8 mouse cellular contexts compared by ENCODE assay signal in the genomic region with DNA sequence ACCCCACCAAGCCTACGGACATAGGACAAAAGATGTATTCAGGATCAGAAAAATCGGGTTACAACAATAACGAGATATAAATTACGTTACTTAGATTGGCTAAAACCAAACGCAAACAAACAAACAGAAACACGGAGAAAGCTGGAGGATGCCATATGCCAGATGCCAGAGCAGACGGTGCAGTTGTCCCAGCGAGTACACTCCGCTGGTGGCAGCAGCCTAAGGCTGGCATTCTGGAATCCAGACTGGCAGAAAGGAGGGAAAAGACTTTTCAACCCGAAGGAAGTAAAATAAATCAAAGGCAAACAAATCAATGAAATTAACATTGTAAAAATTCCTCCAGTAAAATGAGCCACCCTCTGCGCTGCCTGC. TPM values are rescaled to one million over a fixed set of nuclear protein-coding genes. Genes with fewer than 3 reads are reported as not detected.
DNase-seq lines count a peak whose midpoint lies in the region; ATAC-seq and TF ChIP-seq lines count a peak whose summit lies in the region.

No protein-coding gene starts in this region.

- 12% methylated on average over 11 of the region's 11 CpGs for WGBS in kidney, embryonic 15.5 days
- 16% methylated on average over 11 of the region's 11 CpGs for WGBS in embryonic facial prominence, embryonic 11.5 days
- 17% methylated on average over 11 of the region's 11 CpGs for WGBS in hindbrain, embryonic 13.5 days
- WGBS in midbrain, embryonic 12.5 days, result 19% methylated on average over 11 of the region's 11 CpGs
- WGBS in thymus, adult 2 months, result 74% methylated on average over 11 of the region's 11 CpGs

- no peaks in the 10 kb centered on the region for H3K9me3 ChIP-seq in kidney, embryonic 15.5 days (replicated peaks)
- H3K9me3 ChIP-seq in embryonic facial prominence, embryonic 11.5 days (replicated peaks; ENCODE audit: control insufficient read depth, low read length), result no peaks in the 10 kb centered on the region
- no peaks in the 10 kb centered on the region for H3K9me3 ChIP-seq in hindbrain, embryonic 13.5 days
- no peaks in the 10 kb centered on the region for H3K9me3 ChIP-seq in midbrain, embryonic 12.5 days

- H3K4me1 ChIP-seq in kidney, embryonic 15.5 days, result peaks cover 24% of the 10 kb centered on the region
- H3K4me1 ChIP-seq in embryonic facial prominence, embryonic 11.5 days (ENCODE audit: control insufficient read depth, insufficient read depth, low read length), result no peaks in the 10 kb centered on the region
- peaks cover 24% of the 10 kb centered on the region for H3K4me1 ChIP-seq in hindbrain, embryonic 13.5 days (replicated peaks)
- H3K4me1 ChIP-seq in midbrain, embryonic 12.5 days, result peaks cover 14% of the 10 kb centered on the region; the same call in 1 of the 2 replicates
- no peaks in the 10 kb centered on the region for H3K4me1 ChIP-seq in thymus, adult 2 months (replicated peaks; ENCODE audit: control insufficient read depth, insufficient read depth, low read length)

- ATAC-seq in kidney, embryonic 15.5 days (replicated peaks; ENCODE audit: low FRiP score), result no peak
- no peak for ATAC-seq in embryonic facial prominence, embryonic 11.5 days (replicated peaks; ENCODE audit: insufficient number of reproducible peaks, low FRiP score, low TSS enrichment, low read depth)
- ATAC-seq in hindbrain, embryonic 13.5 days (ENCODE audit: low FRiP score), result peak; percentile 68
- no peak for ATAC-seq in midbrain, embryonic 12.5 days (ENCODE audit: low FRiP score, low read depth)
- no peak for ATAC-seq in megakaryocyte-erythroid progenitor cell, adult 5-6 weeks (replicated peaks; ENCODE audit: low FRiP score, low TSS enrichment, poor library complexity, severe bottlenecking)

- peak overlapping the region; percentile 68 for H3K4me2 ChIP-seq in kidney, embryonic 15.5 days
- H3K4me2 ChIP-seq in embryonic facial prominence, embryonic 11.5 days (ENCODE audit: low read depth, low read length), result peak overlapping the region; percentile 42
- H3K4me2 ChIP-seq in hindbrain, embryonic 13.5 days, result peak overlapping the region; percentile 65
- H3K4me2 ChIP-seq in midbrain, embryonic 12.5 days (replicated peaks), result peak overlapping the region; percentile 55

- H3K27ac ChIP-seq in kidney, embryonic 15.5 days, result peak overlapping the region; percentile 9; the same call in 1 of the 2 replicates
- H3K27ac ChIP-seq in embryonic facial prominence, embryonic 11.5 days (replicated peaks; ENCODE audit: low read depth, low read length), result no peak overlapping the region
- H3K27ac ChIP-seq in hindbrain, embryonic 13.5 days, result peak overlapping the region; percentile 79
- H3K27ac ChIP-seq in midbrain, embryonic 12.5 days (replicated peaks), result no peak overlapping the region
- H3K27ac ChIP-seq in thymus, adult 2 months (ENCODE audit: control insufficient read depth, insufficient read depth, low read length), result no peak overlapping the region

- 0 out of 2 replicates have a peak, but pooled peaks cover 12% of the 10 kb centered on the region for H3K27me3 ChIP-seq in kidney, embryonic 15.5 days
- H3K27me3 ChIP-seq in embryonic facial prominence, embryonic 11.5 days (ENCODE audit: control insufficient read depth, insufficient read depth, low read length), result no peaks in the 10 kb centered on the region
- H3K27me3 ChIP-seq in hindbrain, embryonic 13.5 days, result no peaks in the 10 kb centered on the region
- H3K27me3 ChIP-seq in midbrain, embryonic 12.5 days, result peaks cover 9% of the 10 kb centered on the region; the same call in 1 of the 2 replicates
- no peaks in the 10 kb centered on the region for H3K27me3 ChIP-seq in thymus, adult 2 months (ENCODE audit: control insufficient read depth, insufficient read depth, low read length)

- TF ChIP-seq CTCF in thymus, adult 2 months (IDR thresholded peaks at IDR 0.05; ENCODE audit: borderline replicate concordance, control insufficient read depth, extremely low read depth, insufficient read depth, low read length, poor library complexity), result no peak

- no peak for TF ChIP-seq POLR2A in thymus, adult 2 months (IDR thresholded peaks at IDR 0.05; ENCODE audit: control insufficient read depth, extremely low read depth, insufficient read depth, low read length, poor library complexity)

- H3K36me3 ChIP-seq in kidney, embryonic 15.5 days, result no peaks in the 10 kb centered on the region
- H3K36me3 ChIP-seq in embryonic facial prominence, embryonic 11.5 days (replicated peaks; ENCODE audit: control insufficient read depth, insufficient read depth, low read depth, low read length), result no peaks in the 10 kb centered on the region
- H3K36me3 ChIP-seq in hindbrain, embryonic 13.5 days, result no peaks in the 10 kb centered on the region
- H3K36me3 ChIP-seq in midbrain, embryonic 12.5 days, result no peaks in the 10 kb centered on the region
- H3K36me3 ChIP-seq in thymus, adult 2 months (ENCODE audit: control insufficient read depth, insufficient read depth, low read length), result no peaks in the 10 kb centered on the region

- 0 out of 2 replicates have a peak overlapping the region, but pooled peaks have one; percentile 4 for H3K9ac ChIP-seq in kidney, embryonic 15.5 days
- no peak overlapping the region for H3K9ac ChIP-seq in embryonic facial prominence, embryonic 11.5 days (replicated peaks; ENCODE audit: low read length)
- peak overlapping the region; percentile 68 for H3K9ac ChIP-seq in hindbrain, embryonic 13.5 days
- H3K9ac ChIP-seq in midbrain, embryonic 12.5 days (replicated peaks), result no peak overlapping the region; the same call in 1 of the 2 replicates

- peak overlapping the region; percentile 33 for H3K4me3 ChIP-seq in kidney, embryonic 15.5 days (replicated peaks)
- H3K4me3 ChIP-seq in embryonic facial prominence, embryonic 11.5 days (ENCODE audit: low read depth, low read length), result no peak overlapping the region; the same call in 1 of the 2 replicates
- peak overlapping the region; percentile 39 for H3K4me3 ChIP-seq in hindbrain, embryonic 13.5 days
- H3K4me3 ChIP-seq in midbrain, embryonic 12.5 days, result peak overlapping the region; percentile 35
- no peak overlapping the region for H3K4me3 ChIP-seq in thymus, adult 2 months (ENCODE audit: control insufficient read depth, insufficient read depth, low read length)

- DNase-seq in kidney, adult 9 months, result no peak
- no peak for DNase-seq in embryonic facial prominence, embryonic 11.5 days (ENCODE audit: low spot score)
- no peak for DNase-seq in frontal cortex, postnatal 36 days (ENCODE audit: low spot score in 2 of 2)
- DNase-seq in thymus, adult 2 months, result no peak

RNA-seq across cellular contexts. Expression of a gene that starts 0.5 kb away (rescaled TPM):
- not detected in 2 replicates for polyA plus RNA-seq in kidney, embryonic 15.5 days (2015; fragmentation: Nextera tagmentation; extraction: Ambion mirVana)
- not detected in 2 replicates for polyA plus RNA-seq in embryonic facial prominence, embryonic 11.5 days (2014; fragmentation: Nextera tagmentation; extraction: Ambion mirVana)
- 0.51 and 0.75 TPM in 2 replicates for polyA plus RNA-seq in hindbrain, embryonic 13.5 days (2015; fragmentation: Nextera tagmentation; extraction: Ambion mirVana)
- polyA plus RNA-seq in midbrain, embryonic 12.5 days (2016; fragmentation: Nextera tagmentation; extraction: Ambion mirVana), result 0.22 and 0.24 TPM in 2 replicates
- not detected in 2 replicates for total RNA-seq in megakaryocyte-erythroid progenitor cell, adult 5-6 weeks (2014; fragmentation: Nextera tagmentation)
- not detected in 2 replicates for total RNA-seq in megakaryocyte-erythroid progenitor cell, adult 5-6 weeks (2017)
- 0.15 TPM in 1 of 2 replicates, not detected in the other for polyA plus RNA-seq in thymus, adult 2 months (2012; rRNA removed)

RNA-seq across cellular contexts. Expression of a gene that starts 59.3 kb away (rescaled TPM):
- polyA plus RNA-seq in kidney, embryonic 15.5 days (2015; fragmentation: Nextera tagmentation; extraction: Ambion mirVana), result 14.9 and 20.0 TPM in 2 replicates
- polyA plus RNA-seq in embryonic facial prominence, embryonic 11.5 days (2014; fragmentation: Nextera tagmentation; extraction: Ambion mirVana), result 10.6 and 11.2 TPM in 2 replicates
- polyA plus RNA-seq in hindbrain, embryonic 13.5 days (2015; fragmentation: Nextera tagmentation; extraction: Ambion mirVana), result 5.8 and 7.6 TPM in 2 replicates
- polyA plus RNA-seq in midbrain, embryonic 12.5 days (2016; fragmentation: Nextera tagmentation; extraction: Ambion mirVana), result 10.0 and 10.6 TPM in 2 replicates
- 29.1 and 29.3 TPM in 2 replicates for total RNA-seq in megakaryocyte-erythroid progenitor cell, adult 5-6 weeks (2014; fragmentation: Nextera tagmentation)
- 14.2 and 16.8 TPM in 2 replicates for total RNA-seq in megakaryocyte-erythroid progenitor cell, adult 5-6 weeks (2017)
- 37.9 and 38.8 TPM in 2 replicates for polyA plus RNA-seq in thymus, adult 2 months (2012; rRNA removed)

RNA-seq across cellular contexts. Expression of a gene that starts 59.7 kb away (rescaled TPM):
- polyA plus RNA-seq in kidney, embryonic 15.5 days (2015; fragmentation: Nextera tagmentation; extraction: Ambion mirVana), result 111 and 126 TPM in 2 replicates
- polyA plus RNA-seq in embryonic facial prominence, embryonic 11.5 days (2014; fragmentation: Nextera tagmentation; extraction: Ambion mirVana), result 143 and 157 TPM in 2 replicates
- polyA plus RNA-seq in hindbrain, embryonic 13.5 days (2015; fragmentation: Nextera tagmentation; extraction: Ambion mirVana), result 136 and 144 TPM in 2 replicates
- polyA plus RNA-seq in midbrain, embryonic 12.5 days (2016; fragmentation: Nextera tagmentation; extraction: Ambion mirVana), result 112 and 113 TPM in 2 replicates
- 16.9 and 20.8 TPM in 2 replicates for total RNA-seq in megakaryocyte-erythroid progenitor cell, adult 5-6 weeks (2014; fragmentation: Nextera tagmentation)
- total RNA-seq in megakaryocyte-erythroid progenitor cell, adult 5-6 weeks (2017), result 28.4 and 29.9 TPM in 2 replicates
- 27.3 and 28.5 TPM in 2 replicates for polyA plus RNA-seq in thymus, adult 2 months (2012; rRNA removed)

Comparison
In these comparisons a context has a peak if more than half of its experiments do, and no peak if none do; other contexts are left out.
1. H3K27ac ChIP-seq: peak in kidney, embryonic 15.5 days (single experiment) and hindbrain, embryonic 13.5 days (single experiment); none in embryonic facial prominence, embryonic 11.5 days (single experiment), midbrain, embryonic 12.5 days (single experiment) and thymus, adult 2 months (single experiment).
2. H3K4me3 ChIP-seq: peak in kidney, embryonic 15.5 days (single experiment), hindbrain, embryonic 13.5 days (single experiment) and midbrain, embryonic 12.5 days (single experiment); none in embryonic facial prominence, embryonic 11.5 days (single experiment) and thymus, adult 2 months (single experiment).
3. H3K9ac ChIP-seq: peak in kidney, embryonic 15.5 days (single experiment) and hindbrain, embryonic 13.5 days (single experiment); none in embryonic facial prominence, embryonic 11.5 days (single experiment) and midbrain, embryonic 12.5 days (single experiment).
4. Peak in every context shown above with its lines, with median percentiles within 50 percentile points of each other: H3K4me2 ChIP-seq.